Mouse (Mus musculus) adrenal gland, adult 18-20 months (tissue): Measurements from ENCODE around the gene Zfp879. TPM values are rescaled to one million over a fixed set of nuclear protein-coding genes. Genes with fewer than 3 reads are reported as not detected.

Experiments used
- DNase-seq, 2 experiments: peaks; one replicate each; pipeline ENCODE4 v3.0.0; 2021 to 2022; ENCODE audit warnings: low spot score in 2 of 2
- long read RNA-seq, 2 experiments: library from polyadenylated mRNA; stranded (forward); transcript quantifications; one replicate each; pipeline ENCODE4 v2.0.0; 2021
- total RNA-seq, 2 experiments: library from RNA; stranded (reverse); gene quantifications; 1 replicate in 1 of 2; 2 replicates in 1 of 2; pipeline ENCODE4 v1.2.3; 2021

The Zfp879 gene
- under 1 TPM; 0.53 to 0.99 TPM for total RNA-seq
- long read RNA-seq, experiment 1, result 0 reads
- long read RNA-seq, experiment 2, result 0 reads

- DNase-seq, result peak; percentile 80 to 84
Observed at GRCm38 (mm10) chr11:50841023-50841735, at the start of gene Zfp879. Gene Zfp879, minus strand, starts transcription at chr11:50841552.

- DNase-seq, result peak; percentile 77 to 78
Observed at GRCm38 (mm10) chr11:50887390-50888128, 46.2 kb upstream of the Zfp879 start, which contains the start of gene Zfp454. Gene Zfp454, minus strand, starts transcription at chr11:50887651.

GRCm38 (mm10) chr11:50886933-50887293 lies 45.6 kb upstream of the Zfp879 start:
- peak in 1 of 2 experiments; percentile 21 for DNase-seq

GRCm38 (mm10) chr11:50886231-50886932 lies 45.0 kb upstream of the Zfp879 start:
- DNase-seq, result peak; percentile 30 to 40

- DNase-seq, result no peak
Observed at GRCm38 (mm10) chr11:50883756-50884155, 42.4 kb upstream of the Zfp879 start.

- DNase-seq, result no peak
Observed at GRCm38 (mm10) chr11:50878641-50879040, 37.3 kb upstream of the Zfp879 start.

- DNase-seq, result peak in 1 of 2 experiments; percentile 14
Observed at GRCm38 (mm10) chr11:50850989-50851601, 9.7 kb upstream of the Zfp879 start.

GRCm38 (mm10) chr11:50850177-50850735 lies 8.9 kb upstream of the Zfp879 start, which contains the start of gene Grm6:
Gene Grm6, plus strand, starts transcription at chr11:50850685.
- no peak for DNase-seq

GRCm38 (mm10) chr11:50849310-50849709 lies 8.0 kb upstream of the Zfp879 start:
- DNase-seq, result no peak

- no peak for DNase-seq
Observed at GRCm38 (mm10) chr11:50848520-50849137, 7.3 kb upstream of the Zfp879 start.

- no peak for DNase-seq
Observed at GRCm38 (mm10) chr11:50847047-50847446, 5.7 kb upstream of the Zfp879 start.

- DNase-seq, result no peak
Observed at GRCm38 (mm10) chr11:50845951-50846350, 4.6 kb upstream of the Zfp879 start.

GRCm38 (mm10) chr11:50835727-50836126 lies 5.6 kb downstream of the Zfp879 start:
- DNase-seq, result no peak

- peak; percentile 77 to 79 for DNase-seq
Observed at GRCm38 (mm10) chr11:50827010-50827953, 14.1 kb downstream of the Zfp879 start, which contains the start of gene Zfp354c. Gene Zfp354c, minus strand, starts transcription at chr11:50827724.

- DNase-seq, result no peak
Observed at GRCm38 (mm10) chr11:50826214-50826613, 15.1 kb downstream of the Zfp879 start.

GRCm38 (mm10) chr11:50814233-50814632 lies 27.1 kb downstream of the Zfp879 start:
- no peak for DNase-seq

GRCm38 (mm10) chr11:50798836-50799235 lies 42.5 kb downstream of the Zfp879 start:
- no peak for DNase-seq

GRCm38 (mm10) chr11:50797674-50798073 lies 43.7 kb downstream of the Zfp879 start:
- DNase-seq, result no peak
